Mouse (Mus musculus) natural killer cell, adult 2 months (primary cell): ENCODE measurements around the gene Olfr1241.

Experiments used
- DNase-seq, 2 experiments: peaks; one replicate each; pipeline ENCODE4 v3.0.0; 2022; ENCODE audit warnings: low spot score in 2 of 2

Gene Olfr1241

GRCm38 (mm10) chr2:89487026-89487425 is at the start of gene Olfr1241:
TSS of gene Olfr1241 (minus strand) at chr2:89487126.
- DNase-seq, result no peak

- DNase-seq, result no peak
These were observed 44.5 kb upstream of the Olfr1241 start, which contains the start of gene Olfr1243 for GRCm38 (mm10) chr2:89531387-89531786. TSS of gene Olfr1243 (minus strand) at chr2:89531487.

- DNase-seq, result no peak
These were observed 11.3 kb upstream of the Olfr1241 start, which contains the start of gene Olfr1242 for GRCm38 (mm10) chr2:89498235-89498634. TSS of gene Olfr1242 (minus strand) at chr2:89498335.

GRCm38 (mm10) chr2:89442900-89443299 is 44.0 kb downstream of the Olfr1241 start, which contains the start of gene Olfr1240:
TSS of gene Olfr1240 (minus strand) at chr2:89443000.
- no peak for DNase-seq
